In the genomic region with DNA sequence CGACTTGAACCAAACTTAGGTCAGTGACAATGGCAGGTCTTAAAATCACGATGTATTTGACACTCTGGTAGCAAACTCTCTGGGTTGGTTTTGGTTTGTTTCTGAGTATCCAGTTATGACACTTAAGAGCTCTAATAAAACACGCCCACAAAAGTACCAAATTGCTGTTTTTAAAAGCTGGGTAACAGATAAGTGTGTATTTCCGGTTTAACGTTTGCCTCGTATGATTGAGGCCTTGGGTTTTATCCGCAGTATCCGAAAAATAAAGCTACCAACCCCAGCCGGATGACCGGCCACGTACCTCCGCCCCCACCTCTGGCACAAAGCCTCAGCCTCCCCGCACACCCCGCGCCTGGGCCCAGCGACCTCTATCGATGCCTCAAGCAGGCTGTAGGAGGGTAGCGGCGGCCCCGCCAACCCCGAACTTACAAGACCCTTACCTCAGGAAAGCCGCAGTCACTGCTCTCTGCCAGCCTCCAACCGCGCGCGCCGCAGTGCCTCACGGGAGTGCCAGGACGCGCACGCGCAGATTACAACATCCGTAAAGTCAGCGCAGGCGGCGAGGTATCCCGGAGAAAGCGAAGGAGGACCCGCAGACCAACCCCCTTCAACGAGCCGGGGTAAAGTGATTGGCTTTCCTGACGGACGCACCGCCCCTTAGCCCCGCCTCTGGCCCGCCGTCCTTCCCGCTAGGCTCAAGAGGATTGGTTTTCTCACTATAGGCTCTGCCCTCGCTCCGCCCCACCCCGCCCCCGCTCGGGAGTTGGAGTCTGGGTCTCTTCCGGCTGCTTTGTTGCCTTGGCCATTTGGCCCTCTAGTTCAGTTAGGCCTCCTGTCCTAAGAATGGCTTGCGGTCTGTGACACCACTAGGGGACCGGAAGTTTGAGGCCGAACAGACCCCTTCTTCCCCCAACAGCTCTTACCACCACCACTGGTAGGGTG, we compare ENCODE assay signal across 8 mouse cellular contexts. TPM values are rescaled to one million over a fixed set of nuclear protein-coding genes. Genes with fewer than 3 reads are reported as not detected.
DNase-seq lines count a peak whose midpoint lies in the region; ATAC-seq and TF ChIP-seq lines count a peak whose summit lies in the region.

A gene (minus strand): TSS at position 499 of the 942 bp plus-strand sequence.
A gene (minus strand): TSS at position 578 of the 942 bp plus-strand sequence.

- peak; percentile 99 for ATAC-seq in G1E (ENCODE audit: extremely low read depth, insufficient number of reproducible peaks, low FRiP score, poor library complexity, severe bottlenecking)
- peak; percentile 100 for ATAC-seq in forebrain, embryonic 16.5 days
- ATAC-seq in lung, embryonic 14.5 days (ENCODE audit: insufficient read depth), result peak; percentile 99

- no peaks in the 10 kb centered on the region; the same call in 1 of the 2 replicates for H3K27me3 ChIP-seq in G1E (ENCODE audit: insufficient read depth, low read length)
- no peaks in the 10 kb centered on the region for H3K27me3 ChIP-seq in forebrain, embryonic 16.5 days (replicated peaks; ENCODE audit: control insufficient read depth, insufficient read depth, low read length)
- no peaks in the 10 kb centered on the region for H3K27me3 ChIP-seq in lung, embryonic 14.5 days (ENCODE audit: insufficient read depth, low read length)
- no peaks in the 10 kb centered on the region for H3K27me3 ChIP-seq in thymus, adult 2 months (ENCODE audit: control insufficient read depth, insufficient read depth, low read length)

- under 1% methylated on average over 57 of the region's 57 CpGs for WGBS in forebrain, embryonic 16.5 days
- under 1% methylated on average over 56 of the region's 57 CpGs for WGBS in lung, embryonic 14.5 days
- under 1% methylated on average over 57 of the region's 57 CpGs for WGBS in olfactory bulb, adult 2 months
- WGBS in thymus, adult 2 months, result under 1% methylated on average over 57 of the region's 57 CpGs

- TF ChIP-seq POLR2A in olfactory bulb, adult 2 months (IDR thresholded peaks at IDR 0.05; ENCODE audit: insufficient read depth, low read depth, low read length), result peak; percentile 53
- peak; percentile 85 for TF ChIP-seq POLR2A in thymus, adult 2 months (IDR thresholded peaks at IDR 0.05; ENCODE audit: control insufficient read depth, extremely low read depth, insufficient read depth, low read length, poor library complexity)

- H3K27ac ChIP-seq in forebrain, embryonic 16.5 days (ENCODE audit: low read length), result peak within 1 kb of the TSS; percentile 91
- peak within 1 kb of the TSS; percentile 90 for H3K27ac ChIP-seq in layer of hippocampus, adult 2 months
- peak within 1 kb of the TSS; percentile 90 for H3K27ac ChIP-seq in lung, embryonic 14.5 days (ENCODE audit: low read depth)
- peak within 1 kb of the TSS; percentile 84 for H3K27ac ChIP-seq in olfactory bulb, adult 2 months (ENCODE audit: insufficient read depth, low read depth, low read length)
- H3K27ac ChIP-seq in thymus, adult 2 months (ENCODE audit: control insufficient read depth, insufficient read depth, low read length), result peak within 1 kb of the TSS; percentile 83

- TF ChIP-seq CTCF in G1E (IDR thresholded peaks at IDR 0.05; ENCODE audit: low read depth, low read length), result no peak
- TF ChIP-seq CTCF in layer of hippocampus, adult 2 months (conservative IDR thresholded peaks at IDR 0.05), result peak; percentile 39
- TF ChIP-seq CTCF in lung, embryonic 14.5 days (IDR thresholded peaks at IDR 0.05; ENCODE audit: low read depth), result peak; percentile 50
- TF ChIP-seq CTCF in olfactory bulb, adult 2 months (IDR thresholded peaks at IDR 0.05; ENCODE audit: insufficient read depth, low read depth, low read length), result no peak
- TF ChIP-seq CTCF in thymus, adult 2 months (IDR thresholded peaks at IDR 0.05; ENCODE audit: borderline replicate concordance, control insufficient read depth, extremely low read depth, insufficient read depth, low read length, poor library complexity), result no peak

- H3K4me1 ChIP-seq in G1E (ENCODE audit: insufficient read depth, low read depth, low read length), result peaks cover 30% of the 10 kb centered on the region
- H3K4me1 ChIP-seq in forebrain, embryonic 16.5 days (replicated peaks; ENCODE audit: control insufficient read depth, insufficient read depth, low read length), result peaks cover 20% of the 10 kb centered on the region
- peaks cover 12% of the 10 kb centered on the region; the same call in 1 of the 2 replicates for H3K4me1 ChIP-seq in lung, embryonic 14.5 days (ENCODE audit: insufficient read depth)
- H3K4me1 ChIP-seq in olfactory bulb, adult 2 months (ENCODE audit: control insufficient read depth, insufficient read depth, low read length), result peaks cover 8% of the 10 kb centered on the region
- H3K4me1 ChIP-seq in thymus, adult 2 months (replicated peaks; ENCODE audit: control insufficient read depth, insufficient read depth, low read length), result no peaks in the 10 kb centered on the region; the same call in 1 of the 2 replicates

- H3K36me3 ChIP-seq in G1E (replicated peaks), result peaks cover 17% of the 10 kb centered on the region
- H3K36me3 ChIP-seq in forebrain, embryonic 16.5 days (ENCODE audit: control insufficient read depth, insufficient read depth), result peaks cover 4% of the 10 kb centered on the region
- H3K36me3 ChIP-seq in lung, embryonic 14.5 days (ENCODE audit: insufficient read depth), result peaks cover 23% of the 10 kb centered on the region
- peaks cover 14% of the 10 kb centered on the region for H3K36me3 ChIP-seq in thymus, adult 2 months (ENCODE audit: control insufficient read depth, insufficient read depth, low read length)

- intact Hi-C loops in heart, postnatal 36 days (cut with DNase I), result no loop called here

- peak within 1 kb of the TSS; percentile 85 for H3K4me3 ChIP-seq in G1E (ENCODE audit: low read depth, low read length)
- H3K4me3 ChIP-seq in forebrain, embryonic 16.5 days (replicated peaks; ENCODE audit: low read length), result peak within 1 kb of the TSS; percentile 81
- H3K4me3 ChIP-seq in layer of hippocampus, adult 2 months, result peak within 1 kb of the TSS; percentile 88
- H3K4me3 ChIP-seq in lung, embryonic 14.5 days (ENCODE audit: low read depth, low read length), result peak within 1 kb of the TSS; percentile 81
- peak within 1 kb of the TSS; percentile 87 for H3K4me3 ChIP-seq in olfactory bulb, adult 2 months (ENCODE audit: insufficient read depth, low read depth, low read length)
- H3K4me3 ChIP-seq in thymus, adult 2 months (ENCODE audit: control insufficient read depth, insufficient read depth, low read length), result peak within 1 kb of the TSS; percentile 83

- DNase-seq in G1E (ENCODE audit: low spot score), result peak; percentile 96
- DNase-seq in cerebellum, adult 18-20 months, result peak; percentile 96 to 98
- peak; percentile 95 for DNase-seq in heart, postnatal 36 days
- peak; percentile 95 to 99 for DNase-seq in layer of hippocampus, adult 2 months (ENCODE audit: low spot score in 2 of 2)
- DNase-seq in lung, embryonic 14.5 days, result peak; percentile 99
- DNase-seq in thymus, adult 2 months, result peak; percentile 98

- H3K9ac ChIP-seq in forebrain, embryonic 16.5 days (replicated peaks; ENCODE audit: low read depth, low read length), result peak within 1 kb of the TSS; percentile 87
- peak within 1 kb of the TSS; percentile 94 for H3K9ac ChIP-seq in lung, embryonic 14.5 days

- peak within 1 kb of the TSS; percentile 73 for H3K4me2 ChIP-seq in forebrain, embryonic 16.5 days (ENCODE audit: low read length)
- H3K4me2 ChIP-seq in lung, embryonic 14.5 days, result peak within 1 kb of the TSS; percentile 73

- H3K9me3 ChIP-seq in G1E (replicated peaks), result no peaks in the 10 kb centered on the region
- H3K9me3 ChIP-seq in forebrain, embryonic 16.5 days (ENCODE audit: control insufficient read depth, low read length), result no peaks in the 10 kb centered on the region
- H3K9me3 ChIP-seq in lung, embryonic 14.5 days (ENCODE audit: low read depth, low read length), result no peaks in the 10 kb centered on the region

RNA-seq across cellular contexts. Expression of the first gene that starts in this region (rescaled TPM):
- total RNA-seq in G1E (2014; fragmentation: Nextera tagmentation), result 0.83 TPM in 1 of 2 replicates, not detected in the other
- 2.9 and 3.4 TPM in 2 replicates for total RNA-seq in G1E (2017)
- not detected in 2 replicates for polyA plus RNA-seq in G1E (2012)
- 0.37 and 0.73 TPM in 2 replicates for polyA plus RNA-seq in forebrain, embryonic 16.5 days (2015; fragmentation: Nextera tagmentation; extraction: Ambion mirVana)
- total RNA-seq in heart, postnatal 36 days (2021), result 1 to 10 TPM; 2.6 to 3.5 TPM
- total RNA-seq in layer of hippocampus, adult 2 months (2021), result 1 to 10 TPM in 1 of 2 experiments, under 1 TPM in 1; 0.61 to 1.0 TPM
- 1.2 and 1.4 TPM in 2 replicates for polyA plus RNA-seq in lung, embryonic 14.5 days (2014; fragmentation: Nextera tagmentation; extraction: Ambion mirVana)
- not detected in 2 replicates for polyA plus RNA-seq in olfactory bulb, adult 2 months (2012; ENCODE audit: insufficient read depth, insufficient read length, low replicate concordance, missing spikeins)
- polyA plus RNA-seq in thymus, adult 2 months (2012; rRNA removed), result 2.3 and 2.4 TPM in 2 replicates

RNA-seq across cellular contexts. Expression of the second gene that starts in this region (rescaled TPM):
- total RNA-seq in G1E (2014; fragmentation: Nextera tagmentation), result 85.7 and 94.2 TPM in 2 replicates
- 111 and 121 TPM in 2 replicates for total RNA-seq in G1E (2017)
- polyA plus RNA-seq in G1E (2012), result 1.3 and 2.0 TPM in 2 replicates
- polyA plus RNA-seq in forebrain, embryonic 16.5 days (2015; fragmentation: Nextera tagmentation; extraction: Ambion mirVana), result 18.0 and 23.1 TPM in 2 replicates
- 1 to 10 TPM; 3.4 to 4.1 TPM for total RNA-seq in heart, postnatal 36 days (2021)
- 1 to 10 TPM; 6.4 to 7.3 TPM for total RNA-seq in layer of hippocampus, adult 2 months (2021)
- 44.0 and 46.8 TPM in 2 replicates for polyA plus RNA-seq in lung, embryonic 14.5 days (2014; fragmentation: Nextera tagmentation; extraction: Ambion mirVana)
- polyA plus RNA-seq in olfactory bulb, adult 2 months (2012; ENCODE audit: insufficient read depth, insufficient read length, low replicate concordance, missing spikeins), result not detected in 2 replicates
- 3.3 and 4.2 TPM in 2 replicates for polyA plus RNA-seq in thymus, adult 2 months (2012; rRNA removed)

Comparison
In these comparisons a context has a peak if more than half of its experiments do, and no peak if none do; other contexts are left out.
1. Peak in every context shown above with its lines: DNase-seq, ATAC-seq, H3K4me3 ChIP-seq and H3K27ac ChIP-seq.
2. RNA of the second gene that starts in this region (total RNA-seq): 85.7 to 121 TPM in G1E; 6.4 to 7.3 TPM in layer of hippocampus, adult 2 months and 3.4 to 4.1 TPM in heart, postnatal 36 days; every median in the first group is over 10 times any median in the second.
3. CTCF ChIP-seq: peak in layer of hippocampus, adult 2 months (single experiment) and lung, embryonic 14.5 days (single experiment); none in G1E (single experiment), olfactory bulb, adult 2 months (single experiment) and thymus, adult 2 months (single experiment).